Mouse (Mus musculus): ENCODE measurements around the gene Dcakd.

Dcakd gene

DNA sequence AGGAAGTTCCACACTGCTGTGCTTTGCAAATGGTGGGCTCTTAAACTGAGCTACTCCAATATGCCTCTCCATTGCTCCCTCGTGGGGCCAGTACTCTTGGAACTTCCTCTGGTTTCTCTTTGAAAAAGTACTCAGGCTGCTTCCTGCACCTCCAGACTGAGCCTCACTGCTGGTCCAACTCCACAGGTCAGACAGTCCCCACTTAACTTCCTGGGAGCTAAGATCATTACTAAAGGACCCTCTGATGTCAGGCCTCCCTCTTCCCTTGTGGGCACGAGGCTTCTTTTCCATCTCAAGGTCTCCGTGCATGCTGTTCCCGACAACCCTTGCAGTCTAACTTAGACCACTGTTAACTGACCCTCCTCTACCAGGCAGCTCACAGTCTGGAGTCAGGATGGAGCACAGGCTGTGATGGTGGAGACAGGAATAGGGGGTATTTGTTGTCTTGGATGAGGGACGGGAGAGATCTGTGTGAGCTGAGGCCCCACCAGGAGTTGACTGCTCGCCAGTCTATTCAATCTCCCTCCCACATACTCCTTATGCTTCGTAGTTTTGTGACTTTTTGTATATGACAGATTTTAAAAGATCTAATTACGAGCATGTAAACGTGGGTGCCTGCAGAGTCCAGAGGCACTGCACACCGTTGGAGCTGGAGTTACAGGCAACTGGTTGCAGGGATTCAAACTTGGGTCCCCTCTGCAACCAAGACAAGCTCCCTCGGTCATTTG, 22.7 kb downstream of the Dcakd start:
- no peak for DNase-seq

DNA sequence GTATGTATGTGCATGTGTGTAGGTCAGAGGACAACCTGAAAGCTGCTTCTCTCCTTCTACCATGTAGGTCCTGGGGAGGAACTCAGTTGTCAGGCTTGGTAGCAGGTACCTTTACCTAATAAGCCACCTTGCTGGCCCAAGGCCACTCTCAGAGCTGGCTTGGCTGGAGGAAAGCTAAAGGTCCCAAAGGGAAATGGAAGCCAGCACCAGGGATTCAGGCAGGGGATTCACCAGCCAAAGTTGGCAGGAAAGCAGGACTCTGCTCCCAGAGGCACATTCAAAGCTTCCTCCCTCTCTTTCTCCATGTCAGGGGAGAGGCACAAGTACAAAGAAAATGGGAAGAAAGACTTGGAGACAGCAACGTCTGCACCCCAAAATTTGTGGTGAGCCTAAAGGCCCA, 23.3 kb downstream of the Dcakd start:
- DNase-seq = no peak

DNA sequence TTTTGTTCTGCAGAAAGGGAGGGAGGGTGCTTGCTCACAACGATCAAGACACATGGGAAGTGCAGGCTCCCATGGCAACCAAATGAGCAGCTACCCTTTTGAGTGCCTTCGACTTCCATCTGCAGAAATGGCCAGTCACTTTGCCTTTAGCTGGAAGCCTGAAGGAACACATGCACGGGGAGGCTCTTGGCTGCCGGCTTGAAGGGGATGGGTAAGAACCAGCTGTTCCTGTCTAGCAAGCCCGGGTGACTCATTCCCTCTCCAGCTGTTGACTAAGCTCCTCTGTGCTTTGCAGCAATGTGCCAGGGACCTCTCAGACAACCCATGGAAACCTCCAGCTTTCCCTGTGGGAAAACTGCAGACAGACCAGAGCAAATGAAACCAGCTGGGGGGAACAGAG, 24.9 kb downstream of the Dcakd start:
- DNase-seq = no peak

DNA sequence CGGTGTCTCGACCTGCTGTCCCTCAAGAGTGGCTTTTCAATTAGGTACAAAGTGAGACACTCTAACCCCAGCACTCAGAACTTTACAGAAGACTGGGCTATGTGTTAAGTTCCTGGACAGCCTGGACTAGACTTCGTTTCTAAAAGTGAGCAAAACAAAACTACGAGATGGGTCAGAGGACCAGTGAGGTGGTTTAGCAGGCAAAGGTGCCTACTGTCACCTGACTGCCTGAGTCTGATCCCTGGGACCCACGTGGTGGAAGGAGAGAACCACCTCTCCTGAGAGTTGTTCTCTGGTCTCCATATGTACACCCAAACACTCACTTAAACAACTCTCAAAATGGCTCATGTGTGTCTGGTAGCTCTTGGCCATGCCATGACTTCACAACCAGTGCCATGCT, 27.1 kb downstream of the Dcakd start:
- no peak for DNase-seq

DNA sequence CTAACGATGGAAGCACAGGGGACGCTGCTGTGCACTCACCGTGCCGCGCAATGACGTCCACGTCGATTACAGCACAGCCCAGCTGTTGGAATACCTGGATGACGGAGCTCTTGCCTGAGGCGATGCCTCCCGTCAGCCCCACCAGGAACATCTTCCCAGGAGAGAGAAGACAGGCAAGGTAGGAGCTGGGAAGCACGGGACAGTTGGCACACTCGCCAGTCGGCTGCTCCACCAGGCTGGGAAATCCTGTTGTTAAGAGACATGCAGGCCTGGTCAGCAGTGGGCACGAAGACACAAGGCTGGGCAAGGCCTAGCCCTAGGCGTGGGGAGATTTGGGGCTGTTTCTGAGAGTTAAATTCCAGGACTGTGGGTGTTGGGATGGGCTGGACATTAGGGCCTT, 28.0 kb downstream of the Dcakd start:
- DNase-seq = no peak

DNA sequence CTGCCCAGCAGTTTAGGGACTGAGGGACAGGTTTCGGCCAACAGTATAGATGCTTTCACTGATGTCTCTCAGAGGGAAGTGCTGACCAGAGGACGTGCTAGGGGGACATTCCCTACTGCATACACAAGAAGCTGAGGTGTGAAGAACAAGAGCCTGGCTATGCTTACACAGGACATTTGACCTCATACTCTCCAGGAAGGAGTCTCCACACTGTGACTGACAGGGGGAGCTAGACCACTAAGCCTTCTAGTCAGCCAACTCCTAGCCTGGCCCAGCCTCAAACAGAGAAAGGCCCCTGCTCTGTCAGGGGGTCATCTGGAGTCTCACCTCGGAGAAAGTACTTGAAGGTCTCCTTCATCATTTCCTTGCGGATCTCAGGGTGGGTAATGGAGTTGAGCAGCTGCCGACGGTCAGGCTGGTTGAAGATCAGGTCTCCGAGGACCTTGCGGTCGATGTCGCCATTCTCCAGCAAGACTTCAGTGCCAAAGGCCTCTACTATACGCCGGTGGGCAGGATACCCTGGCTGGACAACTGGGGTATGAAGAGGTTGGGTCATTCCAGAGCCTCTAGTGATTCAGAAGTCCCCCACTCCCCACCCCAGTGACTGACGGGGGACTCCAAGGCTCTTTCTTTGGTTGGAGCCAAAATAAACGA, 28.7 kb downstream of the Dcakd start:
- DNase-seq = peak; percentile 19

DNA sequence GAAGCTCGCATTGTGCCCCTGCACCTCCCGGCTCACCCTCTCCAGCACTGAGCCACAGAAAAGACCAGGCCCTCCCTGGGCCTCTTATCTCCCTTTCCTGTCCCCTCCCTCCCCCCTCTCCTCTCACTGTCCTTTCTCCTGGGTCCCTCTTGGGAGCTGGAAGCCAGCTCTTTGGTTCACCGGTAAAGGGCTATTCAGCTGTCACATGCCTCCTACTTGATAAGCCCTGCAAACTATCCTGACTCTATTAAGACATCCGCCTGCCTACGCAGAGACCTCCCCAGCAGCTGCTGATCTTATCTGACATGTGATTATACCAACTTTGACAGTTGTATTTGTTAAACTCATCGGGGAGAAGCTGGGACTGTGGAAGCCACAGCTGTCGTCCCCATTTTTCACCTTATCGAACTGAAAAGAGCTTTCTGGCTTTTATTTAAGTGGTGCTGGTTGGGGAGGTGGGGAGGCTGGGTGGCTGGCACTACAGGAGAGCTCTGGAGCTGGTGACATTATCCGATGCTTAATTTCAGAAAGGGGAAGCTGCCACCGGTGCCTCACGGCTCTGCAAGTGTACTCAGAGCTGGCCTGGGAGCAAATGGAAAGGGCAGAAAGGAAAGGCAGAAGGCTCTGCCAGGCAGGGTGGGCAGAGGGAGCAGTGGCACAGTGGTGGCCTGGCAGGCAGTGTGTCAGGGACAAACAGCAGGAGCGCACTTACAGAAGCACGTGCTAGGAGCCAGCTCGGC, 29.4 kb downstream of the Dcakd start:
- DNase-seq = peak; percentile 52

DNA sequence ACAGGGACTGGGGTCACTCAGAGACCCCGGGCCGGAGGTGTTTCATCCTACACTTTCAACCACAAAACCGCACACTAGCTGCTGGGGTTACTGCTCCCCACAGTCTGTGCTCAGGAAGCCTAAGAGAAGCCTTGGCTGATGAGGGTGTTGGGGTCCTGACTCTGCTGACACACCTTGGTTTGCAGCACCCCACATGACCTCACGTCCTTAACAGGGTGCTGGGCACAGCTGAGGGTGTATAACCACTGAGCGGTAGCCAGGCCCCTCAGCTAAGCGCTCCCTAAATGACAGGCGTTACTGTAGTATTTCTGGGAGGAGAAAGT, 29.9 kb downstream of the Dcakd start:
- no peak for DNase-seq

DNA sequence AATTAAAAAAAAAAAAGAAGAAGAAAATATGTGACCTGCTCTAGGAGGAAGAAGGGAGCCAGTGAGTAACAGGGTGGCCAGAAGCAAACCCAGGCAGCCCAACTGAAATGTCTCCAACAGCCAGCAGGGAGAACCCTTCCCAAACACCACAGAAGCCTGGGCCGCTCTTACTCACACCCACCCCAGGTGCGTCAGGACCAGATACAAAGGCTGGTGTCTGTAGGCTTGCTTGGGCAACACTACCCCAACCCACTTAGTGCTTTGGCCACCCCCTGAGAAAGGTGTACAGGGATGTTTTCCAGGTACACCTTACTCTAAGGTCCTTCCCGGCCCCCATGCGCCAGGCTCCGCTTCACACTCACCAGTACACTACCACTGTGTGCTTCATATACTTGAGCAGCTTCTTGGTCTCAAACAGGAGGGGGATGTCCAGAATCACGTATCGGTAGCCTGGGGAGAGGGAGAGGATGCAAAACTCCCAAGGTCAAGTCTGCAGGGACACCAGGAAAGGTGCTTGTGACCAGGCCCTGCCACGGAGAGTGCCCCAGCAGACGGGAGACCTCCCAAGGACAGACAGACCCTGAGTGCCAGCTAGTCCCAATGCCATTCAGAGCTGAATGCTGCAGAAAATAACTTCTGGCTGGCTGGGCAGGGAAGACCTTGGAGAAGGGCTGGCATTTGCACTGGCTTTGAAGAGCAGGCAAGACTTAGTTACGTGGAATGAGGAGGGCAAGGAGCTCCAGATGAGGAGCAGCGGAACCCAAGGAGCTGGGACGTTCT, 31.0 kb downstream of the Dcakd start:
- no peak for DNase-seq

DNA sequence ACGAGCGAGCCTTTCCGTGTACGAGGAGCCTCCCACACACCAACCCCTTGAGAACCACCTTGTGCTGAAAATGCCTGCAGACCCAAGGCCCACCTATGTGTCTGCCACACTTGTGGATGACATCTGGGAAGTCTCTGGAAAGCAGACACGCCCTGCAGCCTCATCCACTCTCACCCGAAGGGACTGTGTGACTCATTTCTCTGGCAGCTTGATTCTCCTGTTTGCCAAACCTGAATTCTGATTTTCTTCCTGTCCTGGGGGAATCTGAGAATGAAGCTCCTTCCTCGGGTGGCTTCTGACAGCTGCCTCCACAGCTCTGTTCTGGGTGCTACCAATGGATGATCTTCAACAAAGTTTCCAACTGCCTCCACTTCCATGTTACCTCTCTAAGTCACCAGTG, 31.7 kb downstream of the Dcakd start:
- DNase-seq = no peak

DNA sequence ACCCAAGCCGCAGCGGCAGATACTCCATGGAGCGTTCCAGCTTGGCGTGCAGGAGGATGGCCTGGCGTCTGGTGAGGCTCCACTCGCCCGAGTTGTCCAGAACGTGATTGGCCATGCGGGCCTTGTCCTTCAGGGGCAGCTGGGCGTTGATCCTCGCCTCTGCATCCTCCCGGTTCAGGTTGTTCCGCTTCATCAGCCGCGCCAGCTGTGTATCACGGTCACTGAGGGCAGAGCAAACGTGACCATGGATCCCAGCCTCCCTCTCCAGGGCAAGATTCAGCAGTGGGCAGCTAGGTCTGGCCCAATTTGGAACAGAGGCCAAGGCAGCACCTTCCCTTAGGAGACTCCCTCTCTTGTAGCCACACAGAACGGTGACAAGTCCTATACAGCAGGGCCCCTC, 33.2 kb downstream of the Dcakd start:
- DNase-seq = no peak

DNA sequence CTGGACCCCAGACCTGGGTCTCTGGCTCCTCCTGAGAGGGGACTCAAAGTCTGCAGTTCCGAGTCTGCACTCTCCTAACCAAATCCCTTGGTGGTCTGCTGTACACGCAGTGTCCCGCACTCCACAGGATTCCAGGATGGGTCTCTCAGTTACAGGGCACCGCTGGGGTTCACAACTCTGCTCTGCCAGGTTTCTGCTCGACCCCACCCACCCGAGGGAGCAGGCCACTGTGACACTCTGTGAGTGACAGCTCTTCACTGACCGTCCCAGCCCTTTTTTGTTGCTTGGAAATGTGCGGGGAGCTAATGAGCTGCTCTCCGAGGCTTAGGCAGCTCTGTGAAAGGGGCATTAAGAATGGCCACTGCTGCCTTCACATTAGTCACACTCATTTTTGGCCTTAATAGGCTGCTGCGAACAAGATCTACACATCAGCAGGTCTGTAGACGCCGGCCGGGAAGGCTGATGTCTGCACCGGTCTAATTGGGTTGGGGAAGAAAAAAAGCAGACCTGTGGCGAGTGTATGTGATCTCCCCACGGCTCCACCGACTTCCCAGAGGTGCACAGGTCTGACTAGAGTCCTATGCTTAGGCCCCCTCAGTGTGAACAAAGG, 34.6 kb downstream of the Dcakd start:
- no peak for DNase-seq

DNA sequence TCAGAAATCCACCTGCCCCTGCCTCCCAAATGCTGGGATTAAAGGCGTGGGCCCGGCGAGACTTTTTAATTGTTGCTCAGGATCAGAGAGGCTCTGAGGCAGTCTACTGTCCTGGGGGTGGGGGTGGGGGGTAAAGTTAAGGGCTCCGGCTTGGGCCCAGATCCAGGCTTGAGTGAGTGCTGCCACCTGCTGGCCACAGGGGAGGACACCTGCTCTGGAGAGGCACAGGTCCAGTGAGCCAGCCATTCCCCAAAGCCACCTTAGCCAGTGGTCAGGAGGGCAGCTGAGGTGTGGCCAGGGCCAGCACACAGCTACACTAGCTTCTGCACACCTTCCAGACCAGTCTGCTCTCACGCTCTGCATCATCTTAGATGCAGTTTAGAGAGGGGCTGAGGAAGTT, 35.2 kb downstream of the Dcakd start:
- DNase-seq = peak; percentile 71

DNA sequence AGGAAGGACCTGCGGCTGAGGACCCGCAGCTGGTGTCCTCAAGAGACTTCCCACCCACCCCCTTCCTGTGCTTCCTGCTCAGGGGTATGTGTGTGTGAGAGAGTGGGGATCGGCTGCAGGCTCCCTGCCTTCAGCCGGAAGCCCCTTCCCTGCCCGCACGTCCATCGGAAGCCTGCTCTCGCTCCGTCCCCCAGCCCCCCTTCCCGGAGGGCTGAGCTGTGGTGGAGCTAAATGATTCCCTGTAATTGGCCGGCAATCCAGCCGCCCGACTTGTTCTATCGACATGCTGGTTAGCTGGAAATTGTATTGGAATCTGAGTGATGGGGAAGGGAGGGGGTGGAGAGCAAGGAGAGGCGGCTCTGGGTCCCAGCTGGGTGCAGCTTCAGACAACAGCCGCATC, 36.5 kb downstream of the Dcakd start:
- no peak for DNase-seq

DNA sequence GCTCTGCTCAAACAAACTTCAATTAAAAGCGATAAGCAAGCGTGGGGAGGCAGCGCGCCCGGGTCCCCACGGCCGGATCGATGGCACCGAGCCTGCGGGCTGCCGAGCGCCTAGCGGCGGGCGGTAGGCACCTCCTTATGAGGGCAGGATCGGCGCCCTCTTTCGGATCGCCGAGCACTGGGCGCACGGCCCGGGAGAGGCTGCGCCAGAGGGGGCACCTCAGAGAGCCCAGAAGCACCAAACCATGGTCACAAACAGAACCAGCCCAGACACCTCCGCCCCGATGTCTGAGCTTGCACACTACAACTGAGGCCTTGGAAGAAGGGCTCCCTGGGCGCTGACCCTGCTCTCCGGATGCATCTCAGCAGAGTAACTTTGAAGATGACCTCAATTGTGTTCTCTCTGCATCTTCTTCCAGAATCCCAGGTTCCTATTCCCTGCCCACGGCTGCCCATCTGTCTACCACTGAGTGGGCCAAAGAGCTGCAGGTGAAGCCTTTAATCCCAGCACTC, 37.9 kb downstream of the Dcakd start:
- peak; percentile 55 for DNase-seq

DNA sequence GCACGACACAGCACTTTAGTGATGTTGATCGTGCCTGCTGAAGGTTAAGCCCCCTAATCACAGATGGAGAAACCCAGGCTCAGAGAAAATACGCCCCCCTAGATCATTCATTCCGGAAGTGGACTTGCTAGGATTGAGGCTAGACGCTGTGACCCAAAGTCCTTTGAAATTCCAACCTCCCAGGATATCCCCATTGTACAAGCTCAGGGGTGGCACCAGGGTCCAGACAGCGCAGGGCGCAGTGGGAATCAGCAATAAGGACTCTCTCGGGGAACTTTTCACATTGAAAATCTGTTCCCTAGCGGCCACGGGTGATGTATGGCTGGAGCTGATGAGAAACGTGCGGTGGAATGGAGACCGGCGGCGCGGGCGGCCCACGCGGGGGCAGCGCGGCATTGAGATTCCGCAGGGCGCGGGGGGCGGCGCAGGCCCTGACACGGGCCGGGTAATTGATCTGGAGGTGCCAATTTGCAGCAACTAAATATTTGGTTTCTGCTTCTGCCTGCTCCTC, 38.4 kb downstream of the Dcakd start:
- DNase-seq = no peak

DNA sequence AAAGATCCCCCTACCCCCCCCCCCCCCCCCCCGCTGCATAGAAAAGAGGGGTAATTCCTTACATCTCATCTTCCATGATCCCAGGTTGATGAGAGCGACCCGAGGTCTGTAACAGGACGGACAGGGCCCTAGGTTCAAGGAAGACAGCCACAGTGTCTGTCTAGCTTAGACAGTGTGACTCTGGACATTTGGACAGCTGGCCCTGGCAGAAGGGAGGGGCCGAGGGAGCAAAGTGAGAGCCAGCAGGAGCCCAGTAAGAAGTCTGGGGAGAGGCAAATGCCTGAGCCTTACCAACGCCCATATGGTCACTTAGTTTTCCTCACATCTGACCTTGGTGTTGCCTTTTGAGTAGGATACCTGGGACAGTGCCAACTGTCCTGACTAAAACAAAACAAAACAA, 43.0 kb downstream of the Dcakd start:
- DNase-seq = no peak

DNA sequence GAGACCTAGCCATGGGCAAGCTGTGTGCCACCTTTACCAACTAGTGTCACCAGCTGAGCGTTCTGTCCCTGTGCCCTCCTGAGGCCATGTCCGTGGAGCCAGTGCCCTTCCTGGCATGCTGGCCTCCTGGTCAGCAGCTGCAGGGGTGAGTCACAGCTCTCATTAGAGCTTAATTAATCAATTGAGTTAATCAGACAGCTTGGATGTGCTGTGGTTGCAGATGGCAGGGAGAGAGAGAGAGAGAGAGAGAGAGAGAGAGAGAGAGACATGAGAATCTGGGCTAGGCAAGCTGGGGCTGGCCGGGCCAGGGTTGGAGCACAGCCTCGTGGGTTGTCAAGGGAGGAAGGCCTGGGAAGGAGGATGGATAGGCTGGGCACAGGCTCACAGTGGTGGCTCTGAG, 43.5 kb downstream of the Dcakd start:
- DNase-seq = no peak

DNA sequence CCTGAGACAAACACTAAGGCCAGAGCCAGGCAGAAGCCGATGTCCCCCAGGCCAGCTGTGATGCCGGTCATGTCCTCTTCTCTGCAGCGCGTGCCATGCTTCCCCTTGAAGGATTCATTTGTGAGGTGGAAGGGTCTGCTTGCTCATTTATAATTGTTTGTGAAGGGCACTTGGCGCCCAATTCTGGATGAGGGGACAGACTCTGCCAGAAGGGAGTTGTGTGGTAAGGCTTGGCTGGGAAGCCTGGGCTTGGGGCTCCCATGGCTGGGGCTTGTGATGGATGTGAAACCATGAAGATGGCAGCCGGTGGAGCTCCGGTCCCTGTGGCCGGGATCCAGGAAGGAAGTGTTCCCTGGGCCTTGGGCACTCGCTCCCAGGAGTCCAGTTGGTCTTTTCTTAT, 44.0 kb downstream of the Dcakd start:
- DNase-seq = no peak

DNA sequence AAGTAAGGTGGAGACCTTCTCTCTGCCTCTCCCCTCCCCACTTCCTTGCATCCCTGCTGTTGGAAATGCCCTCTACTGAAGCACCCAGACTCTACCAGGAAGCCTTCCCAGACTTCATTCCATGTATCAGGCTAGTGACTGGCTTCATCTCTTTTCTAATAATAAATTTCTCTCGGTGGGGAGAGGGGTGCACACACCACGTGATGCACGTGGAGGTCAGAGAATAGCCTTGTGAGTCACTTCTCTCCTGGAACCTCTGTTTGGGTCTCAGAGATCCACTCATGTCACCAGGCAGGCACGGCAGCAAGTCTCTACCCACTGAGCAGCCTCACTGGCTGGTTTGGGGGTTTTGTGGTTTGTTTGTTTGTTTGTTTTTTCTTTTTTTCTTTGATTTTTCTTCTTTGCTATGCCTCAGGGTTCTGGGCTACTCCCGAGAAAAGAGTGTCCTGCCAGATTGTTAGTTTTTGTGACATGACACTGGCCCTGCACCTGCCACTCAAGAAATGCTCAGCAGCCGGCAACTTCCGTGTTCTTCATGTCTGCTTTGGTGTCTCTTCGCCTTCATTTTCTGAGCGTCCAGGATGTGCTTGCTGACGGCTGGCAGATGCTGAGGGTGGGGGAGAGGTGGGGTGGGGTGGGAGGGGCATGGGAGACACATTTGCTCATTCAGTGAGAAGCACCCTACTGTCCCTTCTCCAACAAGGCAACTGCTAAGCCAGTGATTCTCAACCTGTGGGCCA, 46.8 kb downstream of the Dcakd start:
- DNase-seq = peak; percentile 32

DNA sequence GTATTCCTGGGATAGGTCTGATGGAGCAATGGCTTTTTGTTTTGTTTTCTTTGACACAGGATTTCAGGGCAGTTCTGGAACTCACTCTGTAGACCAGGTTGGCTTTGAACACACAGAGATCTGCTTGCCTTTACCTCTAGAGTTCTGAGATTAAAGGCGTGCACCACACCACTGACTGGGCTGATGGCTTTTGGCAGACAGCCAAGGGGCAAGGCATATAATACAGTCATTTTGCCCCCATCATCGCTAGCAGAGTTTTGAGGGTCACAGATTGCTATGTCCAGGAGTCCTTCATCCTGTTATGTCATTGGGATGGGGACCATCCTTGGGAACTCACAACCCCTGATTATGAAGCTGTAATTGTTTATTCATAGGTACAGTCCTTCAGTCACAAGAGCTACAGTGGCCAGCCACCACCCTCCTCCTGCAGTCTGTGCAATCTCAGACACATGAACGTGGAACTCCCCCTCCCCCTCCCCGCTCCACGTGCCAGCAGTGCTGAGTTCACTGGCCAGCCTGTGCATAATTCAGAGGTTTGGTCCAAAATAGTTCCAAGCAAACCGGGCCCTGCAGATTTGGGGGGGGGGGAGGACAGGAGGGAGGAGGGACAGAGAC, 50.0 kb downstream of the Dcakd start:
- DNase-seq = no peak

All from thymus, postnatal 25 days (tissue).